Mouse (Mus musculus): ENCODE measurements around the gene Lmtk2.

Gene Lmtk2

DNA sequence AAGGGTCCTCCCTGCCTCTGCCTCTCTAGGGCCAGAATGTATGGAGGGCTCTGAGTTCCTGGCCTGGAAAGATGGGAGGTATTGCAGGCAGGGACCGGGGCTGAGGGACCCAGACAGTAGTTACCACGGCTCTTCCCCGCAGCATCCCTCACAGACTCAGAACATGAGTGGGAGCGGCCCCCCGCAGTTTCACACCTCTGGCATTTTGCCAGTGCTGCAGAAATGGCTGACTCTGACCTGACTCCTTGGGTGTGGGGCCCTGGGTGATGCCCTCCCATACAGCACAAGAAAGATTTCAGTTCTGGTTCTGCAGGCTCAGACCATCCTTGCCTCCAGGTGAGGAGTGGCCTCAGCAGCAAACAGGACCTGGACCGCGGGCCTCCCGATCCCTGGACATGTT, 95.3 kb downstream of the Lmtk2 start:
- in situ Hi-C loops (cut with MboI; ENCODE audit: low pct_unique_long_range_greater_than_20kb in 1 of 2, low sequenced_read_pairs in 2 of 2, unreplicated experiment in 1 of 2): no loop called here

DNA sequence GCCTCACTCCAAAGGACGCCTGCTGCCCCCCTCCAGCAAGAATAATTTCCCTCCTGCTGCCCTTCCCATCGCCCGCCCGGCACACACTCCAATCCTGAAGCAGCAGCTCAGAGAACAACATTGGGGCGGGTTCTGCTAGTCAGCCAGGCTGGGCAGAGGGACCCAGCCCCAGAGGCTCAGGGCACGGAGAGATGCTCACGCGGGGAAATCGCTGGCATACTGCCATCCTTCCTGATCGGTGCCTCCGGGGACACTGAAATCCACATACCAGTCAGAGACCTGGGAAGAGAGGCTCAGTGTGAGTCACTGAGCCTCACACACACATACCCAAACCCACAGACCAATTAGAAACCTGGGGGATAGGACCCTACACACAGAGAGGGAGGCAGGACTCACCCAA, 100.4 kb downstream of the Lmtk2 start:
- in situ Hi-C loops (cut with MboI; ENCODE audit: low pct_unique_long_range_greater_than_20kb in 1 of 2, low sequenced_read_pairs in 2 of 2, unreplicated experiment in 1 of 2): no loop called here

DNA sequence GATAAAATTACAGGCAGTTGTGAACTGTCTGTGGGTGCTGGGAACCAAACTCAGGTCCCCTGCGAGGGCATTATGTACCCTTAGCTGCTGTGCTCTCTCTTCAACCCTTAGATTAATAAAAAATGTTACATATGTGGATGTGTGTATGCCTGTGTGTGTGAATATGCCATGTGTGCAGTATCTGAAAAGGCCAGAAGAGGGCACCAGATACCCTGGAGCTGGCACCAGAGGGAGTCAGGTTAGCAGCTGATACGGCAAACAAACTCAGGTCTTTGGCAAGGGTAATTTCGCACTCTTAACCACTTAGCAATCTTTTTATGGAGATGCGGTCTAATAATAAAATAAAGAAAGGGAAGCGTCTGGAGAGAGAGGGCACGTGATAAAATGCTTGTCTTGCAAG, 102.2 kb downstream of the Lmtk2 start:
- in situ Hi-C loops (cut with MboI; ENCODE audit: low pct_unique_long_range_greater_than_20kb in 1 of 2, low sequenced_read_pairs in 2 of 2, unreplicated experiment in 1 of 2): no loop called here

DNA sequence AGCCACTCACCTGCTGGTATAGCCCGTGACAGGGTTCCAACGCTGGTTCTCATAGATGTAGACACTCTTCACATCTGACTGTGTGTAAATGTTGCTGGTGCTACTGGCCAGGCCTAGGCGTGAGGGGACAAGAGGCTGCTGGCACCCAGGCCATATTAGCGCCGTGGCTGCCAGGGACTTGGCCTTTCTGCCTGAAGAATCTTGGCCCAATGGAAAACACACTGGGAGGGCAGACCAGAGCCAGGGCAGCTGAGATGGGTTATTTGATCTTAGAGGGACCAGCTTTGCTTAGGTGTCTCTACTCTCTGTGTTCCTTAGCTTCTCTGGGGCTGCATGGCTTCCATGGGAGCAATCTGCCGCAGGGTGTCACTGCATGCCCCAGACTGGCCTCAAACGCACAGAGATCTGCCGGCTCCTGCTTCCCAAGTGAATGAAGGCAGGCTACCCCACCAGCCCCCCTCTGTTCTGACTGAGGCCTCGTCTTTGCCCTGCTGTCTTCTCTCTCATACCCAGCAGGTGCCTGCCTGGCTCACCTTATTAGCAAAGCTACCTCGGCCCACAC, 103.2 kb downstream of the Lmtk2 start:
- in situ Hi-C loops (cut with MboI; ENCODE audit: low pct_unique_long_range_greater_than_20kb in 1 of 2, low sequenced_read_pairs in 2 of 2, unreplicated experiment in 1 of 2): no loop called here

DNA sequence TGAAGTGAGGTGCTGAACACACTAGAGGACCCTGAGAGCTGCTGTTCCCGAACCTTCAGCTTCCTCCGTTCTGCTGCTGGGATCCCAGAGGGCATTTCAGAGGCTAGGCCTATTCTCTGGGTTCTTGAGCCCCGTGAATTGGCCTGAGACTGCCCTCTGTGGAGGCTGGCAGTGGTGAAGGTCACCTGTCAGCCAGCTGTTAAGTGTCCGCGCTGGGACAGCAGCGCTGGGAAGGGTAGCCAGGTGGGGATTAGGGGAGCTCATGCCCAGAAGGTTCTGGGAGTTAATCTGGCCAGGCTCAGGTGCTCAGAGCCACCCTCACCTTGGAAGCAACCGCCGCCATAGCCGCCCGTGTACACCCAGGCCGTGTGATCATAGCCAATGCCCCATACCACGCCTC, 104.1 kb downstream of the Lmtk2 start:
- in situ Hi-C loops (cut with MboI; ENCODE audit: low pct_unique_long_range_greater_than_20kb in 1 of 2, low sequenced_read_pairs in 2 of 2, unreplicated experiment in 1 of 2): no loop called here

DNA sequence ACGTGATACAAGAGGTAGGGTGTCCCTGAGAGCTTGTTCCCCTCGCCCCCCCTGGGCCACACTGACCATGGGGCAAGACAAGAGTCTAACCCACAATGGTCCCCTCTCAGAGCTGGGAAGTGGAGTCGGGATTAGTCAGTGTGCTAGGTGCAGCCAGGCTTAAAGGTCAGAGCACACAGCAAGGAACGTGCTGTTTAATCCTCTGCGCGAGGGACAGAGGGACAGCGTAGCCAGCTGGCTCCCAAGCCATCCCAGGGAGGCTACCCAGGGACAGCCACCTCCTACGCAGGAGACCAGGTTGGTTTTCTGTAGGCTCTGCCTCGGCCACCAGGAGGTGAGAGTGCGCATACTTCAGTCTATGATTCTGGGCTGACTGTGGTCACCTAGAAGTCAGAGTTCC, 104.7 kb downstream of the Lmtk2 start:
- in situ Hi-C loops (cut with MboI; ENCODE audit: low pct_unique_long_range_greater_than_20kb in 1 of 2, low sequenced_read_pairs in 2 of 2, unreplicated experiment in 1 of 2): no loop called here

DNA sequence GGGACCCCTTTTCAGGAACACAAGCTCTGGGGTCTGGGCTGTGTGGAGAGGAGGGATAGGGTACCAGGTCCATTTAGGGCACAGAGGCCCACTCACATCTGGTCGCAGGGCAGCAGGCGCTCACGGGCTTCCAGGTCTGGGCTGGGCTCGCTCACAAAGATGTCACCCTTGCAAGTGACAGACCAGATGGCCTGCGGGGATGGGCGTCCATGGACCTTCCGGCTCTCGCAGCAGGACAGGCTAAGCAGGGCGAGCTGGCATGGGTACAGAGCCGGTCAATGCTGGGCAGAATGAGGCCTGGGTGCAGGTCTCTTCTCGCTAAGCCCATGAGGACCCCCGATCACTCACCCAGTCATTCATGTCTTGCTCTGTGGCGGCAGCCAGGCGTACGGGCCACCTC, 105.8 kb downstream of the Lmtk2 start:
- in situ Hi-C loops (cut with MboI; ENCODE audit: low pct_unique_long_range_greater_than_20kb in 1 of 2, low sequenced_read_pairs in 2 of 2, unreplicated experiment in 1 of 2): no loop called here

DNA sequence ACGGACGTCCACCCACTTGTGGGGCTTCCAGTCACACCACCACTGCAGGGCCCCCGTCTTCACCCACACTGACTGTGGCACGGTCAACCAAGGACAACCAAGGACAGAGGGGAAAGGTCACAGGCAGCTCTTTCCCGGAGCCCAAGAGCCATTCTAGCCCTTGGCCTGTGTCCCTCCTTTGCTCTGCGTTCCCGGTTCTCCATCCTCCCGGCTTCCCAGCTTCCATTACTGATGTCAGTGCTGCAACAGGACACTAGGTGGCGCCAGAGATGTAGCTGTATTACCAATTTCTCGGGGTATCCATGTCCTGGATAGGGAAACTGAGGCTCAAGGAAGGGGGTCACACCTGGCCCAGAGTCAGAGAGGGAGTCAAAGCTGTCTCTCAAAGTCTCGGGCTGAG, 107.2 kb downstream of the Lmtk2 start:
- in situ Hi-C loops (cut with MboI; ENCODE audit: low pct_unique_long_range_greater_than_20kb in 1 of 2, low sequenced_read_pairs in 2 of 2, unreplicated experiment in 1 of 2): no loop called here

DNA sequence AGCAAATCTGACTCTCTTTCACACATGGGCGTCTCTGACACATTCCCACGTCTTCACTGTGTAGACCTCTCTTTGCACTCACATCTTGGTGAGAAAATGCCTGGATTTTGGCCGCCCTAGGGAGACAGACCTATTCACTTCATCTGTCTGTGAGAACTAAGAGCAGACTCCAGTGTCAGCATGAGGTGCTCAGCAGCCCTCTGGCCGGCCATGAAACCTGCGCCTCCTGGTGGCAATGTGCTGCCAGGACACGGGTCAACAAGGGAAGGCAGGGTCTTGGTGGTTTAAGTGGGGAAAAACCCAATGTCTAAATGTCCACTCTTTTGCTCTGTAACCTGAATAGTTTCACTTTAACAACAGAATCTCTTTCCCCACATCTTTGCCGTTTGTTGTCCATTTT, 114.2 kb downstream of the Lmtk2 start:
- in situ Hi-C loops (cut with MboI; ENCODE audit: low pct_unique_long_range_greater_than_20kb in 1 of 2, low sequenced_read_pairs in 2 of 2, unreplicated experiment in 1 of 2): no loop called here

DNA sequence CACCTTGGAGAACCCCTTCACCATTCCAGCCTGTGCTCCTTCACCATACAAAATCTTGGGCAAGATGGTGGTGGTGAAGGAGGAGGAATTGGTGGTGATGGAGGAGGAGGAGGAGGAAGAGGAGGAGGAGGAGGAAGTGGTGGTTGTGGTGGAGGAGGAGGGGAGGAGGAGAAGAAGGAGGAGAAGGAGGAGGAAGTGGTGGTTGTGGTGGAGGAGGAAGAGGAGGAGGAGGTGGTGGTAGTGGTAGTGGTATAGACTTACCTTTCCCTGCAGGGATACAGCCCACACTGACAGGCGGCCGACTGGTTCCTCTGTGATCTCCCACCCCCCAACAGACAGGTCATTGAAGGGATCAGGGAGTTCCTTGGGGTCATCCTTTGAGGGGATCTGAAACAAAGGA, 115.8 kb downstream of the Lmtk2 start:
- in situ Hi-C loops (cut with MboI; ENCODE audit: low pct_unique_long_range_greater_than_20kb in 1 of 2, low sequenced_read_pairs in 2 of 2, unreplicated experiment in 1 of 2): no loop called here

DNA sequence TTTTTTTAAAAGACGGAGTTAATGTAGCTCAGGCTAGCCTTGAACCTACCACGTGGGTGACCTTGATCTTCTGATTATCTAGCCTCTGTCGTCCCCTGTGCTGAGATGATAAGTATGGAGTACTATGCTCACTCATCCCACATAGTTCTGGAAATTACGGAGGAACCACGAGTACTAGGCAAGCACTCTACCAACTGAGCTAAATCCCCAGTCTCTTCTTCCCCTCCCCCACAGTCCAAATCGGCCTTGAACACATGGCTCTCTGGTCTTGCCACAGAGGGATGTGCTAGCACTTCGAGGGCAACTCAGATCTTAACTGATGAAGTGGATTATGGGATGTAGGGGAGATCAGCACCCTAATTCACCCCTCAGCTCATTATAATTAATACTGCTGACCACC, 117.8 kb downstream of the Lmtk2 start:
- in situ Hi-C loops (cut with MboI; ENCODE audit: low pct_unique_long_range_greater_than_20kb in 1 of 2, low sequenced_read_pairs in 2 of 2, unreplicated experiment in 1 of 2): no loop called here

DNA sequence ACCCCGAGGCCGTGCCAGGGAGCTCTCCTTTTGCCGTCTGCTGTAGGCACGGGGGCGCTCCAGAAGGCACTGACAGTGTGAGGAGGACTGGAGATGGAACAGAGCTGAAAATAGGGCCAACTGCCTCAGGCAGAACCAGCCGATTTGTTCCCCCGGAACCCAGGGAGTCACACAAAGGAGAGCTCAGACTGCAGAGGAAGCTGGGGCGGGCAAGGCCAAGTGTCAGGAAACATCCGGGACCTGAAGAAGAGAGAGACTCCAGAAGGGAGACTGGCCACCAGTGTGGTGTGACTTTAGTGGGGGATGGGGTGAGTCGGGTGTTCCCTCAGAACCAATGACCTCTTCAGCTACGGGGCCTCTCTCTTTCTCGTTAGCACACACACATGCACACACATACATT, 119.1 kb downstream of the Lmtk2 start:
- in situ Hi-C loops (cut with MboI; ENCODE audit: low pct_unique_long_range_greater_than_20kb in 1 of 2, low sequenced_read_pairs in 2 of 2, unreplicated experiment in 1 of 2): no loop called here

DNA sequence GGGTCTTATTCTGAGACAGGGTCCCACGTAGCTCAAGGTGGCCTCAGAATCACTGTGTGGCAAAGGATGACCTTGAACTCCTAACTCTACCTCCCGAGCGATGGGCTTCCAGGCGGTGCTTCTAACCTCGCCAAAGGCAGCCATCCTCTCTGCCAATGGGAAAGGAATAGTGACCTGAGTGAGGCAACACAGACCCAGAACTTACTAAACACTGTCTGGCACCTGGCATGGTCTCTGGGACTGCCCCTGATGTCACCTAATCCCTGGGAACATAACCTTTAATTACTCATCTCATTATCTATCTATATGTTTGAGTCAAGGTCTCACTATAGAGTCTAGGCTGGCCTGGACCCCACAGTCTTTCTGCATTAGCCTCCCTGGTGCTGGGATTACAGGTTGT, 119.7 kb downstream of the Lmtk2 start:
- in situ Hi-C loops (cut with MboI; ENCODE audit: low pct_unique_long_range_greater_than_20kb in 1 of 2, low sequenced_read_pairs in 2 of 2, unreplicated experiment in 1 of 2): no loop called here

DNA sequence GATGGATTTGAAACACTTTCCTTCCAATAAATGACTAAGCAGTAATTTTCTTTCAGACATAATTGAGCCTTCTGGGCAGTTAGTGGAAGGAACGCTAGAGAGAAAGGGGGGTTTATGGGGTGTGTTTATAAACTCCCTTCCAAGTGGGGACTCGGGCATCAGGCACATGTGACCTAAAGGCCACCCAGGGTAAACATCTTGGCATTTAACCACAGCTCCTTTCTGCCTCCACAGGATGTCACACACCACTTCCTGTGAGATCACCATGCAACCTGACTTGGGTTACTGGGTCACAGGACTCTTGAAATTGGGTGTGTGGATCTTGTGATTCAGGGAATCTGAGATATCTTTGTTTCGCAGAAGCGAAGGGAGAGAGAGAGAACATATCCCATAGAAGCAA, 121.1 kb downstream of the Lmtk2 start:
- in situ Hi-C loops (cut with MboI; ENCODE audit: low pct_unique_long_range_greater_than_20kb in 1 of 2, low sequenced_read_pairs in 2 of 2, unreplicated experiment in 1 of 2): no loop called here

DNA sequence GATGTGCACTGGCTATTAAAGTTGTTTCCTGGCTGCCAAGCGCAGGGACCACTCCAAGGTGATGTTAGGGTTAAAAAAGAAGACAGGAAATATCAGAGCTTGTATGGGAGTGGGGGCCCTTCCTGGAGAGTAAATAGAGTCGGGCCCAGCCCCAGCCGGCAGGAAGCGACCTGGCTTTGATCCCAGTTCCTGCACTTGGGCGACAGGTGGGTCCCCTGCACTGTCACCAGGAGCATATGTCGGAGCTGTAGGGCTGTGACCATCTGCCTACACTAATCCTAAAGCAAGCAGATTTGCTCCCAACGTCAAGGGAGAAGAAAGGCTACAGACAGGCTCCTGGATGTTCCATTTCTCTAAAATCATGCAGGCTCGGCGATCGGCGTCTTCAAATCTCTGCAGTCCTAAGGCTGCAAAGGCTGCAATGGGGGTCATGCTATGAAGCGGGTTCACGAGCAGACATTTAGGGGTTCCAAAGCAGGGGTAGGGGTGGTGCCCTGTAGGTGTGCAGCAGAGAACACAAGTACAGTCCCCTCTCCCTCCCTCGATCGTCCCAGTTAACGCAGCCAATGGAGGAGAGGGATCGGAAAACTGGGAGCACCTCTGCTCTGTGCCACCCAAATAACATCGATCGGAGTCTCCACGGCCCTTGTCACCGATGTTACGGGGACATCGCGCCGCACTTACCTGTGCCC, 122.7 kb downstream of the Lmtk2 start:
- in situ Hi-C loops (cut with MboI; ENCODE audit: low pct_unique_long_range_greater_than_20kb in 1 of 2, low sequenced_read_pairs in 2 of 2, unreplicated experiment in 1 of 2): no loop called here

DNA sequence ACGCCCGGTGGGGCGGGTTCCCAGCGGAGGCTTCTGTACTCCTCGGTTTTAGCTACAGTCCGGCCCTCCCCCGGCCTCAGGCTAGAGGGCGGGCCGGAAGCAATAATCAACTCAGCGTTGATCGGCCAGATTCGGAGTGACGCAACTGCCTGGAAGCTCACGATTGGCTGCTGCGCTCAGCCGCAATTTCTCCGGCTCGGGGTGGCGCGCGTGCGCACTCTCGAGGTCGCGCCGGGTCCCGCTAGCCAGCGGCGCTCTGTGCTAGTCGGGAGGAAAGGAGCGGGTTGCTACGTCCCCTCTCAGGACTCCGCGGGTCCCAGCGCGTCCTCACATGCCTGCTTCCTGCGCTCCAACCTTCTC, 123.2 kb downstream of the Lmtk2 start, which contains the start of gene Tecpr1:
TSS of gene Tecpr1 (minus strand) at position 113 of the 360 bp plus-strand sequence.
- in situ Hi-C loops (cut with MboI; ENCODE audit: low pct_unique_long_range_greater_than_20kb in 1 of 2, low sequenced_read_pairs in 2 of 2, unreplicated experiment in 1 of 2): no loop called here

DNA sequence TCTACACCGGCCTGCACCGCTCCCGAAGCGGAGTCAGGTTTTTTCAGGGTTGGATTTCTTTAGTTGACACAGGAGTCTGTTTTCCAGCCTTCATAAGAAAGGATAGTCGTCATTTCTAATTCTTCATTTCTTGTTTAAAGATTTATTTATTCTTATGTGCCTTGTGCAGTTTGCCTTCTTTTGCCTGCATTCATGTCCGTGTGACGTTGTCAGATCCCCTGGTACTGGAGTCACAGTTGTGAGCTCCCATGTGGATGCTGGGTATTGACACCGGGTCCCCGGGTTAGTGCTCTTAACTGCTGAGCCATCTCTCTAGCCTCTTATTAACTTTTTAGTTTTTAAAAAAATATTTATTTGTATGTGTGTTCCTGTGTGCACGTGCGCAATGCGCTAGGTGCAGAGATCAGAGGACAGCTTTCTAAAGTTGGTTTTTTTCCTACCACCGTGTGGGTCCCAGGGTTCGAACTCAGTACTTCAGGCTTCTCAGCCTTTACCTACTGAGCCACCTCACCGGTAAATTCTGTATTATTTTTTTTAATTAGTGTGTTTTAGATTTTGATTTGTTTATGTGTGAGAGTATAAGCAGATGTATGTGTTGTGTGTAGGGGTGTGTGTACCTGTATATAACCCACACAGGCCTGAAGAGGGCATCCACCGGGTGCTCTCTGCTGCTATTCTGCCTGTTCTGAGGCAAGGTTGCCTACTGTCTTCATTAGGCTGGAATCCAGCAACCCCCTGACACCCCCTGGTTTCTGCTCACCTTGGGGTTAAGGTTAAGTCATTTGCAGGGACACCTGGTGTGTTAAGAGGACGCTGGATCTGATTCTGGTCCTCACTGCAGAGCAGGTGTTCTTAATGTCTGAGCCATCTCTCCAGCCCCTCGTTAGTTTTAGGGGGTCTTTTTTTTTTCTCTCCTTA, 123.9 kb downstream of the Lmtk2 start:
- in situ Hi-C loops (cut with MboI; ENCODE audit: low pct_unique_long_range_greater_than_20kb in 1 of 2, low sequenced_read_pairs in 2 of 2, unreplicated experiment in 1 of 2): no loop called here

DNA sequence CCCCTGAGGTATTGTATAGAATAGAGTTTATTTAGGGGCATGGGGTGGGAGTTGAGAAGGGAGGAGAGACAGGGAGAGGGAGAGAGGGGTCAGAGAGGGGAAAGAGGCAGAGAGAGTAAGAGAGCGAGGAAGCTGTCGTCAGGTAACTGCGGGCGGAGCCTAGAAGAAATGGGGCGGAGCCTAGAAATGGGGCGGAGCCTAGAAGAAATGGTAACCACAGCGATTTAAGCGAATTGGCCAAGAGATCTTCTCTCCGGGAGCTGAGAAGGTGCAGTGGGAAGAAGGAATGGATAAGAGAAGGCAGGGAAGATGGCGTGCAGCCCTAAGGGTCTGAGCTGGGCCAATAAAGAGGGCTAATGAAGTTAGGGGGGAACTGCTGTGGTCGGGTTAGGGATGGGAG, 126.0 kb downstream of the Lmtk2 start:
- in situ Hi-C loops (cut with MboI; ENCODE audit: low pct_unique_long_range_greater_than_20kb in 1 of 2, low sequenced_read_pairs in 2 of 2, unreplicated experiment in 1 of 2): loop anchor here in 1 of 2 experiments (25.0 kb wide), 1 partner anchor 511 kb away; no protein-coding TSS in a partner anchor

DNA sequence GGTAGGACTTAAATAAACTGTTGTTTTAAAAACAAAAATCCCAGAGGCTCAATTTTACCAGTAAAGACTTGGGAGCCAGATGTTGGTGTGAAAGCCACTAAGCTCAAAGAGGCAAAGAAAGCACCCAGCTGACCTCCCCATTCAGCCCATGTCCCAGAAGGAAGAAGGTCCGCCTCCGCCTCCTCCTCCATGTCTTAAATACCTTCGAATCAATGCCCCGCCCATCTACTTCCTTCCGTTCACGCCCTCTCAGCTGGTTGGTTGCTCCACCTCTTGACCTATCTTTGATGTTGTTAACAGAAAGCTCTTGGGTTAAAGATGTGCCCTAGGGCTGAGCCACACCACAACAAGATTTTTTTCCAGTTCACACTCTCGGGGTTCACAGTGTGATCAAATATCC, 130.0 kb downstream of the Lmtk2 start:
- in situ Hi-C loops (cut with MboI; ENCODE audit: low pct_unique_long_range_greater_than_20kb in 1 of 2, low sequenced_read_pairs in 2 of 2, unreplicated experiment in 1 of 2): loop anchor here in 1 of 2 experiments (10.0 to 25.0 kb wide), 2 partner anchors 155 to 507 kb away; no protein-coding TSS in a partner anchor
